Mouse (Mus musculus) brain, embryonic 14.5 days (tissue): ENCODE data around the gene Syne3.

Experiments
- CTCF ChIP-seq: fragments of 200-500 bp; IDR thresholded peaks from 2 replicates; pipeline ENCODE4 v1.5.1; 2012; ENCODE audit warnings: inconsistent platforms, mild to moderate bottlenecking, moderate library complexity, borderline replicate concordance; ENCODE audit not compliant: insufficient read depth, insufficient read length; ENCODE audit errors: extremely low read depth
- POLR2A ChIP-seq: fragments of 200-500 bp; IDR thresholded peaks from 2 replicates; pipeline ENCODE4 v1.6.1; 2012; ENCODE audit warnings: mild to moderate bottlenecking, inconsistent platforms, borderline replicate concordance; ENCODE audit not compliant: poor library complexity, insufficient read depth, insufficient read length, severe bottlenecking; ENCODE audit errors: extremely low read depth

DNA sequence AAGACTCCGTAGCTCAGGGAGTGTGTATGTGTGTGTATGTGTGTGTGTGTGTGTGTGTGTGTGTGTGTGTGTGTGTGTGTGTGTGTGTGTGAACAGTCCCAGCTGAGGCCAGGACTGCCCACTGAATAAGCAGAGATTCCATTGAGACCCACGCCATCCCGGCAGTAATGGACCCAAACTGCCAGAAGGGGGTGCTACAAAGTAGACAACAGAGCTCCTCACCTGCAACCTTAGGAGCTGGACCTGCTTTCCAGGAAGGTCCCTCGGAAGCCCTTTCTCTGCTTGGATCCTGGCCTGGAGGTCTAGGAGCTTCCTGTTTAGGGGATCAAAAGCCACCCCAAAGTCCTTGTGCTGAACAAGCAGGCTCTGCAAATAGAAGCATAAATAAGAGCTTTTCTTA lies 55.7 kb downstream of the Syne3 start:
- TF ChIP-seq POLR2A (no peak), CTCF (peak; percentile 69)
